Mouse (Mus musculus): ENCODE results near the gene Slc27a5.

GRCm38 (mm10) chr7:13044254-13044625, 46.2 kb upstream of the Slc27a5 start:
- no peak for TF ChIP-seq POLR2A (IDR thresholded peaks at IDR 0.05; ENCODE audit: low read depth, low read length)
- TF ChIP-seq CTCF (IDR thresholded peaks at IDR 0.05; ENCODE audit: extremely low read depth, insufficient read length, insufficient replicate concordance, low read depth, low read length), result no peak
